Mouse (Mus musculus) limb, embryonic 14.5 days (tissue): ENCODE results near the gene Catsper2. TPM values are rescaled to one million over a fixed set of nuclear protein-coding genes. Genes with fewer than 3 reads are reported as not detected.

ENCODE experiments used
- ATAC-seq: fragments of 200-750 bp; cut with Nextera tagmentation; 2 replicates; pipeline ENCODE4 v1.8.0; 2017; ENCODE audit warnings: low read depth, moderate number of reproducible peaks, moderate TSS enrichment; ENCODE audit not compliant: low FRiP score
- DNase-seq: peaks from one replicate; pipeline ENCODE4 v3.0.0-alpha.2; 2015; ENCODE audit warnings: low spot score
- H3K27ac ChIP-seq: fragments of 300-500 bp; sonication (generic); replicated peaks from 2 replicates; pipeline ENCODE4 v1.5.1; 2014; ENCODE audit warnings: low read depth, mild to moderate bottlenecking, low read length, moderate library complexity, mixed read lengths
- H3K27me3 ChIP-seq: fragments of 300-500 bp; sonication (generic); 2 replicates; pipeline ENCODE4 v1.6.1; 2014; ENCODE audit warnings: low read length, mixed read lengths; ENCODE audit not compliant: control insufficient read depth, insufficient read depth
- H3K36me3 ChIP-seq: fragments of 300-500 bp; sonication (generic); 2 replicates; pipeline ENCODE4 v1.6.1; 2014; ENCODE audit warnings: mild to moderate bottlenecking, low read length, moderate library complexity, mixed read lengths; ENCODE audit not compliant: control insufficient read depth, insufficient read depth
- H3K4me1 ChIP-seq: fragments of 300-500 bp; sonication (generic); 2 replicates; pipeline ENCODE4 v1.6.1; 2014; ENCODE audit warnings: antibody characterized with exemption, low read length, mixed read lengths; ENCODE audit not compliant: control insufficient read depth, insufficient read depth
- H3K4me2 ChIP-seq: fragments of 300-500 bp; sonication (generic); replicated peaks from 2 replicates; pipeline ENCODE4 v1.6.1; 2014; ENCODE audit warnings: low read depth, mild to moderate bottlenecking, low read length, moderate library complexity; ENCODE audit not compliant: severe bottlenecking
- H3K4me3 ChIP-seq: fragments of 300-500 bp; sonication (generic); replicated peaks from 2 replicates; pipeline ENCODE4 v1.5.1; 2014; ENCODE audit warnings: low read length
- H3K9ac ChIP-seq: fragments of 300-500 bp; sonication (generic); 2 replicates; pipeline ENCODE4 v1.6.1; 2014; ENCODE audit warnings: mild to moderate bottlenecking, low read depth, low read length, moderate library complexity; ENCODE audit not compliant: severe bottlenecking
- H3K9me3 ChIP-seq: fragments of 300-500 bp; sonication (generic); 2 replicates; pipeline ENCODE4 v1.6.1; 2016; ENCODE audit warnings: low read length; ENCODE audit not compliant: control insufficient read depth
- POLR2A ChIP-seq: fragments of 200-500 bp; IDR thresholded peaks from 2 replicates; pipeline ENCODE4 v1.8.0; 2012; ENCODE audit warnings: inconsistent platforms, mild to moderate bottlenecking, moderate library complexity, borderline replicate concordance; ENCODE audit not compliant: insufficient read depth, insufficient read length; ENCODE audit errors: extremely low read depth
- WGBS: fragments of 180-500 bp; shearing (Covaris S2); extraction: QIAGEN DNeasy Blood & Tissue Kit; methylation state at CpG from one replicate; pipeline ENCODE4 v1.1.7; 2014; 5-methylcytosine and 5-hydroxymethylcytosine counted together
- polyA plus RNA-seq, 2 experiments: library from polyadenylated mRNA; depleted of rRNA in 1 of 2; stranded (reverse) in 1 of 2; unstranded in 1 of 2; fragments of >200 nt; fragmentation: Nextera tagmentation in 1 of 2; extraction: Ambion mirVana in 1 of 2; gene quantifications; 2 replicates each; pipeline versions ENCODE4 v1.2.1 to v1.2.3; 2012 to 2014

Gene Catsper2
- polyA plus RNA-seq (2012; rRNA removed) (4.1 and 4.8 TPM in 2 replicates), polyA plus RNA-seq (2014; fragmentation: Nextera tagmentation; extraction: Ambion mirVana) (1.7 and 2.9 TPM in 2 replicates)

DNA sequence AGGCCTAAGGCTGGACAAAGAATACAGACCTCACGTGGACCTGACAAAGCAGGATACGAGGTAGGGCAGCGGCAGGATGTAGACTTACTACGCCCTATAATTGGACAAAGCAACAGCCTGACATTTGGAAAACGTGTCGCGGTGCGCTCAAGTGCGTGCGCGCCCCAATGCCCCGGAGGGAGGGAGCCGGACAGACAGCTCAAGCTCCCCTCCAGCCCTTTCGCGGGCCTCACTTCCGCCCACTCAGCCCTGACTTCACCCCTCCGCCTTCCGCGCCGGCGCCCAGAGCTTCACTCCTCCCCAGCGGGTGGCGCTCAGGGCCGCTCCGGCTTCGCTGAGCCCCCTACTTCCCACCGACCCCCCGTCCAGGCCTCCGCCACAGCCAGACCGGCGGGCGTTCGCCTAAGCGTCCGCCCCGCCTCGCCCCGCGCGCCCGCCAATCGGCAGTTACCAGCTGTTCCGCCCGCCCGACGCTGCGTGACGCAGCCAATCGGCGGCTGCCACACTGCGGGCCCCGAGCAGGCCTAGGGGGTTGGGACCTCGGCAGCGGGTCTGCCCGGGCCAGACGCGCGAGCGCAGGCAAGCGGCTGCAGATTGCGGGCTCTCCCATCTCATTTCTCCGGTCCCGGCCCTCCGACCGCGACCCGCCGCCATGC is at the start of gene Catsper2, which contains the start of gene Pdia3:
Gene Catsper2, minus strand, starts transcription at position 406 of the 656 bp plus-strand sequence.
Gene Pdia3, plus strand, starts transcription at position 389 of the 656 bp plus-strand sequence.
- ATAC-seq (peak; percentile 98), DNase-seq (peak; percentile 97)
- Histone ChIP-seq H3K4me1 (peaks cover 18% of the 10 kb centered on the region), H3K27ac (peak within 1 kb of the TSS; percentile 97), H3K36me3 (peaks cover 26% of the 10 kb centered on the region), H3K27me3 (no peaks in the 10 kb centered on the region), H3K9ac (peak within 1 kb of the TSS; percentile 97), H3K9me3 (no peaks in the 10 kb centered on the region), H3K4me3 (peak within 1 kb of the TSS; percentile 66), H3K4me2 (peak within 1 kb of the TSS; percentile 74)
- peak; percentile 88; the same call in 1 of the 2 replicates for TF ChIP-seq POLR2A
- WGBS, result under 1% methylated on average over 40 of the region's 68 CpGs

DNA sequence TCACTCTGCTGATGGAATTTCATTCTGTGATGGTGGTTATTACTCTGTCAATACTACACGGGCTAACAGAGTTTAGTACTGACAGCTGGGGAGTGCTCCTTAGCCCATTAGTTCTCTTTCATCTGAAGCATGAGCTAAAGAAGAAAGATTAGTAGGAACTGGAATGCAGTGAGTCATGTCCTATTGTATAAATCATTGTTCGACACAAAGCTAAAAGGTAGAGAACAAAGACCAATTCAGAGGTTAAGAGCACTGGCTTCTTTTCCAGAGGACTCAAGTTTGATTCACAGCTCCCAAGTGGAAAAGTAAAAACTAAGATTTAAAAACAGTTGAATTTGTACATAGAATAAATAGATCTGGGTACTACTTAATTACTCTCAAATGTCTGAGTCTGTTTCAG is 46.5 kb upstream of the Catsper2 start:
- DNase-seq (no peak), ATAC-seq (no peak)
- H3K4me3 ChIP-seq, result no peak overlapping the region
- H3K4me1 ChIP-seq, result peaks cover 3% of the 10 kb centered on the region; the same call in 1 of the 2 replicates
- no peak overlapping the region for H3K9ac ChIP-seq
- TF ChIP-seq POLR2A, result no peak
- WGBS, result 69% methylated on average over 2 of the region's 2 CpGs
- H3K27ac ChIP-seq, result no peak overlapping the region
- H3K9me3 ChIP-seq, result no peaks in the 10 kb centered on the region
- H3K4me2 ChIP-seq, result no peak overlapping the region
- H3K36me3 ChIP-seq, result peaks cover 20% of the 10 kb centered on the region
- no peaks in the 10 kb centered on the region for H3K27me3 ChIP-seq

DNA sequence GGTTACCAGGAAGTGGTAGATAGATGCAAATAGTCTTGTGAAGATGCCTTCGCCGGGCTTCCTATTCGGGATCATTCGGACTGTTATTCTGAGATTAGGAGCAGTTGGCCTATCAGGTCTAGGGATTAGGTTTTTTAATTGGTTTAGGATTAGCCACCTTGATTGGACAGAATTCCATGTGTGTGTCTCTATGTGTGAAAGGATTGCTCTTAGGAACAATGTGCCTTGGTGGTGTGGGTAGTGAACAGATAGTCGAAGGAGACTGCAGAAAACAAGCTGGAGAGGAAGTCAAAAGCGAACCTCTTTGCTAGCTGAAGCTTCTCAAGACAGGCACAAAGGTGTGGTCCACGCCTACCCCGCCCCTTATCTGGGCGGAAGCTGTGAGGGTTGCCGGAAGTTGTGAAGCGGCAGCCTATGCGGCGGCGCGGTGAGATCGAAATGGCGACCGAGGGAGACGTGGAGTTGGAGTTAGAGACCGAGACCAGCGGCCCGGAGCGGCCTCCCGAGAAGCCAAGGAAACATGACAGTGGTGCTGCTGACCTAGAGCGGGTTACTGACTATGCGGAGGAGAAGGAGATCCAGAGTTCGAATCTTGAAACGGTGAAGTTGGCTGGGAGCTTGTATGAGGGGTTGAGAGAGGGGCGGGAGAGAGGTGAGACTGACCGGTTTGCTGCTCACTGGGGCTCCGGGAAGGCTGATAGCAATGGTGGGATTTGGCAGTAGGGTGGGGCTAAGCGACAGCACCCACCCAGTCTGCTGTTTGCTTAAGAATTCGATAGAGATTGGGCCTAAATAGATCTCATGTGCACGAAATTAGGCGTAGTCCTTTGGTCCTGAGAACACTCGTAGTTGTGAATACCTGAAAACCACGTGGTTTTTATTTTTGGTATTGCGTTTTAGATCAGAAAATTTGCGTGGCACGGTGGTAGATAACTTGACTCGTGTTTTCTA is 43.4 kb upstream of the Catsper2 start, which contains the start of gene Serinc4:
Gene Serinc4, minus strand, starts transcription at position 90 of the 951 bp plus-strand sequence.
- H3K9ac ChIP-seq, result peak within 1 kb of the TSS; percentile 76
- H3K4me1 ChIP-seq, result peaks cover 3% of the 10 kb centered on the region; the same call in 1 of the 2 replicates
- no peaks in the 10 kb centered on the region for H3K9me3 ChIP-seq
- TF ChIP-seq POLR2A, result 0 out of 2 replicates have a peak, but pooled peaks have one; percentile 36
- peaks cover 44% of the 10 kb centered on the region for H3K36me3 ChIP-seq
- 4% methylated on average over 41 of the region's 41 CpGs for WGBS
- no peaks in the 10 kb centered on the region for H3K27me3 ChIP-seq
- peak within 1 kb of the TSS; percentile 68 for H3K4me3 ChIP-seq
- DNase-seq (peak; percentile 85), ATAC-seq (peak; percentile 91)
- peak within 1 kb of the TSS; percentile 67 for H3K27ac ChIP-seq
- H3K4me2 ChIP-seq, result peak within 1 kb of the TSS; percentile 56

DNA sequence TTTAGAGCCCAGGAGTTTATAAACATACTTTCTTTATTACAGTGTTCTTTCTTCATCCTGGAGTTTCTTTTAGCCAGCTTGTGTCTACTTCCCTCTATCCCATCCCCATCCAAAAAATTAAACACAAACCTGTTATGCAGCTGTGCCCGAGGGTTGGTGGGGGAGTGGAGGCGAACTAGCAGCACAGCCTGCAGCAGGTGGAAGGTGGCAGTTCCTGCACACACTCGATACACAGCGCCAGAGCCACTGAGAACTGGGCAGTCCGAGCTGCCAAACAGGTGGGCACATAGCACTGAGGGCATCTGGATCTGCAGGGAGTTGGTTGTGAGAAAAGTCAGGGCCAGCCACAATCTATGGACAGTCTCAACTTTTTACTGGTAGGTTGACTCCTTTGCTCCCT is 41.9 kb upstream of the Catsper2 start:
- H3K27me3 ChIP-seq, result no peaks in the 10 kb centered on the region
- no peak overlapping the region for H3K4me2 ChIP-seq
- no peak overlapping the region for H3K4me3 ChIP-seq
- ATAC-seq (no peak), DNase-seq (no peak)
- no peak overlapping the region for H3K27ac ChIP-seq
- peaks cover 9% of the 10 kb centered on the region for H3K4me1 ChIP-seq
- H3K36me3 ChIP-seq, result peaks cover 46% of the 10 kb centered on the region
- H3K9me3 ChIP-seq, result no peaks in the 10 kb centered on the region
- no peak for TF ChIP-seq POLR2A
- 69% methylated on average over 5 of the region's 5 CpGs for WGBS
- no peak overlapping the region for H3K9ac ChIP-seq

DNA sequence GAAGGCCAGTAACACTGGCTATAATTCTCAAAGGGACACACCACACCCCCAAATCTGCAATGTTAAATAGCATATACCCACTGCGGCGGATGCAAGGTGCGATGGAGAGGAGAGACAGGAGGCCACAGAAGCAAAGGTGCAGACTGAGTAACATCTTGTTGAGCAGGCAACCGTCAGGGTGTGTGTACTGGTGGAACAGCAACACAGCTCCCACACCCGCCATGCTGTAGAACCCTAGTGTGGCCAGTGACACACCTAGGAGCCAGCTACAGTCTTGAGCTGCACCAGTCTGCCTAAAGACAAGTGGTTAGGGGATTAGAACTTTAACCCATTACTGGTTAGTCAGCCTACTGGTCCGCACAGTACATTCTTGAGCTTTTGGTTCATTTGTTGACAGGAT is 40.3 kb upstream of the Catsper2 start:
- Histone ChIP-seq H3K9me3 (no peaks in the 10 kb centered on the region), H3K36me3 (peaks cover 44% of the 10 kb centered on the region), H3K27me3 (no peaks in the 10 kb centered on the region), H3K4me1 (peaks cover 13% of the 10 kb centered on the region), H3K4me2 (no peak overlapping the region), H3K4me3 (no peak overlapping the region), H3K9ac (no peak overlapping the region), H3K27ac (no peak overlapping the region)
- ATAC-seq (no peak), DNase-seq (no peak)
- TF ChIP-seq POLR2A, result no peak
- 82% methylated on average over 6 of the region's 6 CpGs for WGBS
